Mouse (Mus musculus) G1E (cell line): Measurements from ENCODE around the gene Madd. TPM values are rescaled to one million over a fixed set of nuclear protein-coding genes. Genes with fewer than 3 reads are reported as not detected.

ENCODE experiments used
- ATAC-seq: 2 replicates; pipeline ENCODE4 v1.8.0; 2016; ENCODE audit warnings: mild to moderate bottlenecking; ENCODE audit not compliant: insufficient number of reproducible peaks, poor library complexity, low FRiP score, severe bottlenecking; ENCODE audit errors: extremely low read depth
- DNase-seq: peaks from one replicate; pipeline ENCODE4 v3.0.0; 2012; ENCODE audit warnings: low spot score
- H3K27me3 ChIP-seq: 2 replicates; pipeline ENCODE4 v1.6.1; 2012; ENCODE audit warnings: mild to moderate bottlenecking, low read length, inconsistent platforms; ENCODE audit not compliant: insufficient read depth
- H3K36me3 ChIP-seq: replicated peaks from 2 replicates; pipeline ENCODE3; 2012; ENCODE audit warnings: mild to moderate bottlenecking, inconsistent platforms
- H3K4me1 ChIP-seq: 2 replicates; pipeline ENCODE4 v1.6.1; 2012; ENCODE audit warnings: low read depth, low read length, inconsistent platforms, mixed read lengths; ENCODE audit not compliant: insufficient read depth
- H3K4me3 ChIP-seq: 2 replicates; pipeline ENCODE4 v1.5.1; 2012; ENCODE audit warnings: low read depth, mild to moderate bottlenecking, inconsistent platforms, low read length, moderate library complexity, mixed read lengths
- H3K9me3 ChIP-seq: replicated peaks from 2 replicates; pipeline ENCODE4 v1.6.1; 2012; ENCODE audit warnings: inconsistent platforms
- CTCF ChIP-seq: IDR thresholded peaks from 2 replicates; pipeline ENCODE4 v1.5.1; 2012; ENCODE audit warnings: low read depth, low read length, inconsistent platforms, mixed read lengths
- GATA1 ChIP-seq: IDR thresholded peaks from 2 replicates; pipeline ENCODE4 v1.6.1; 2012; ENCODE audit warnings: borderline replicate concordance, low read length, inconsistent platforms, mixed read lengths
- GATA2 ChIP-seq: IDR thresholded peaks from 2 replicates; pipeline ENCODE4 v1.6.1; 2012; ENCODE audit warnings: low read depth, low read length, inconsistent platforms, borderline replicate concordance
- POLR2AphosphoS5 ChIP-seq: IDR thresholded peaks from 2 replicates; pipeline ENCODE4 v1.6.1; 2012; ENCODE audit warnings: low read depth, low read length, inconsistent platforms; ENCODE audit not compliant: insufficient replicate concordance
- TAL1 ChIP-seq: conservative IDR thresholded peaks from 2 replicates; pipeline ENCODE4 v1.6.1; 2012; ENCODE audit warnings: low read depth, low read length, inconsistent platforms, mixed read lengths
- polyA plus RNA-seq: library from polyadenylated mRNA; stranded (reverse); fragments of >175 nt; gene quantifications from 2 replicates; pipeline ENCODE4 v1.2.3, GENCODE M21; 2012
- total RNA-seq, 2 experiments: library from RNA; stranded (forward) in 1 of 2; stranded (reverse) in 1 of 2; fragments of 200-1000 nt in 1 of 2; fragments of >200 nt in 1 of 2; fragmentation: Nextera tagmentation in 1 of 2; gene quantifications; 2 replicates each; pipeline ENCODE4 v1.2.3; 2014 to 2017

Madd gene
- total and polyA plus RNA-seq, 3 experiments: 10.4 to 26.7 (median 18.0) TPM

- Histone ChIP-seq H3K27me3 (no peaks in the 10 kb centered on the region), H3K9me3 (no peaks in the 10 kb centered on the region), H3K36me3 (peaks cover 68% of the 10 kb centered on the region), H3K4me1 (peaks cover 22% of the 10 kb centered on the region), H3K4me3 (no peak overlapping the region)
- DNase-seq (no peak), ATAC-seq (no peak)
- no peak for TF ChIP-seq POLR2AphosphoS5
- TF ChIP-seq TAL1: no peak
- no peak for TF ChIP-seq GATA1
- no peak for TF ChIP-seq CTCF
- no peak for TF ChIP-seq GATA2
Observed at GRCm38 (mm10) chr2:91206254-91206775, 22.7 kb upstream of the Madd start.

- peaks cover 22% of the 10 kb centered on the region for H3K4me1 ChIP-seq
- H3K36me3 ChIP-seq: peaks cover 40% of the 10 kb centered on the region
- DNase-seq (no peak), ATAC-seq (no peak)
- TF ChIP-seq CTCF: no peak
- no peak for TF ChIP-seq TAL1
- no peak for TF ChIP-seq GATA1
- no peak for TF ChIP-seq POLR2AphosphoS5
- no peak for TF ChIP-seq GATA2
- H3K9me3 ChIP-seq: no peaks in the 10 kb centered on the region
- H3K27me3 ChIP-seq: no peaks in the 10 kb centered on the region
- peak overlapping the region; percentile 76 for H3K4me3 ChIP-seq
Observed at GRCm38 (mm10) chr2:91202972-91203656, 19.5 kb upstream of the Madd start.

- H3K4me1 ChIP-seq: peaks cover 22% of the 10 kb centered on the region
- DNase-seq: peak; percentile 70
- TF ChIP-seq GATA2: no peak
- TF ChIP-seq CTCF: no peak
- TF ChIP-seq GATA1: no peak
- TF ChIP-seq POLR2AphosphoS5: no peak
- TF ChIP-seq TAL1: no peak
Observed at GRCm38 (mm10) chr2:91202222-91202971, 18.8 kb upstream of the Madd start, which contains the start of the genes Nr1h3 and Acp2. TSS of gene Nr1h3 (minus strand) at chr2:91202834. TSS of gene Acp2 (plus strand) at chr2:91202885.

GRCm38 (mm10) chr2:91198888-91199287 is 15.3 kb upstream of the Madd start:
- no peak for TF ChIP-seq CTCF
- TF ChIP-seq GATA1: no peak
- TF ChIP-seq GATA2: no peak
- TF ChIP-seq TAL1: no peak
- TF ChIP-seq POLR2AphosphoS5: no peak
- H3K4me3 ChIP-seq: no peak overlapping the region
- peaks cover 29% of the 10 kb centered on the region for H3K27me3 ChIP-seq
- H3K9me3 ChIP-seq: no peaks in the 10 kb centered on the region
- no peak for DNase-seq
- H3K4me1 ChIP-seq: peaks cover 28% of the 10 kb centered on the region
- no peaks in the 10 kb centered on the region for H3K36me3 ChIP-seq
- no peak for ATAC-seq

More at GRCm38 (mm10) chr2:91202222-91202971, 18.8 kb upstream of the Madd start, which contains the start of the genes Nr1h3 and Acp2:
- ATAC-seq: peak; percentile 89
- Histone ChIP-seq H3K36me3 (peaks cover 32% of the 10 kb centered on the region), H3K27me3 (peaks cover 4% of the 10 kb centered on the region), H3K4me3 (peak within 1 kb of the TSS; percentile 76), H3K9me3 (no peaks in the 10 kb centered on the region)

GRCm38 (mm10) chr2:91196577-91197001 is 13.0 kb upstream of the Madd start:
- Histone ChIP-seq H3K27me3 (peaks cover 49% of the 10 kb centered on the region), H3K36me3 (no peaks in the 10 kb centered on the region), H3K9me3 (no peaks in the 10 kb centered on the region), H3K4me3 (no peak overlapping the region), H3K4me1 (peaks cover 13% of the 10 kb centered on the region)
- no peak for ATAC-seq
- TF ChIP-seq POLR2AphosphoS5 (no peak), CTCF (no peak), GATA1 (no peak), TAL1 (no peak), GATA2 (no peak)
- no peak for DNase-seq
